Mouse (Mus musculus): ENCODE results near the gene Orai1. TPM values are rescaled to one million over a fixed set of nuclear protein-coding genes. Genes with fewer than 3 reads are reported as not detected.
A peak's percentile ranks its signal among the peaks of the same experiment; 100 is the strongest.

Orai1 gene
- total and polyA plus RNA-seq, 2 experiments from 2014 or later = 14.8 to 24.0 TPM

GRCm38 (mm10) chr5:123076419-123077281, 61.8 kb downstream of the Orai1 start:
- Histone ChIP-seq H3K9ac (replicated peaks; ENCODE audit: low read length, poor library complexity, severe bottlenecking) (peak overlapping the region; percentile 76), H3K36me3 (ENCODE audit: insufficient read depth, low read length) (no peaks in the 10 kb centered on the region), H3K4me2 (ENCODE audit: low read depth, low read length, poor library complexity, severe bottlenecking) (peak overlapping the region; percentile 95), H3K4me1 (ENCODE audit: insufficient read depth, low read length) (peaks cover 7% of the 10 kb centered on the region; the same call in 1 of the 2 replicates), H3K27ac (ENCODE audit: low read depth, low read length) (peak overlapping the region; percentile 63; the same call in 1 of the 2 replicates), H3K27me3 (ENCODE audit: insufficient read depth, low read length) (no peaks in the 10 kb centered on the region), H3K4me3 (ENCODE audit: low read depth, low read length) (peak overlapping the region; percentile 84), H3K9me3 (ENCODE audit: low read length) (no peaks in the 10 kb centered on the region)
- TF ChIP-seq CTCF (IDR thresholded peaks at IDR 0.05) = no peak; the same call in 1 of the 2 replicates
- DNase-seq (ENCODE audit: low spot score) (peak; percentile 63), ATAC-seq (ENCODE audit: low FRiP score) (peak; percentile 78)
- WGBS = 4% methylated on average over 35 of the region's 35 CpGs

- no peak overlapping the region for H3K4me2 ChIP-seq (ENCODE audit: low read depth, low read length, poor library complexity, severe bottlenecking)
- H3K9me3 ChIP-seq (ENCODE audit: low read length) = no peaks in the 10 kb centered on the region
- H3K27me3 ChIP-seq (ENCODE audit: insufficient read depth, low read length) = no peaks in the 10 kb centered on the region
- ATAC-seq (ENCODE audit: low FRiP score) (no peak), DNase-seq (ENCODE audit: low spot score) (no peak)
- no peak overlapping the region for H3K27ac ChIP-seq (ENCODE audit: low read depth, low read length)
- no peak overlapping the region for H3K9ac ChIP-seq (replicated peaks; ENCODE audit: low read length, poor library complexity, severe bottlenecking)
- H3K36me3 ChIP-seq (ENCODE audit: insufficient read depth, low read length) = no peaks in the 10 kb centered on the region
- no peak overlapping the region for H3K4me3 ChIP-seq (ENCODE audit: low read depth, low read length)
- WGBS = 96% methylated on average over 1 of the region's 1 CpGs
- no peak for TF ChIP-seq CTCF (IDR thresholded peaks at IDR 0.05)
- peaks cover 7% of the 10 kb centered on the region; the same call in 1 of the 2 replicates for H3K4me1 ChIP-seq (ENCODE audit: insufficient read depth, low read length)
These were observed 64.7 kb downstream of the Orai1 start for GRCm38 (mm10) chr5:123079568-123079967.

- no peak for TF ChIP-seq CTCF (IDR thresholded peaks at IDR 0.05)
- Histone ChIP-seq H3K9me3 (ENCODE audit: low read length) (no peaks in the 10 kb centered on the region), H3K4me2 (ENCODE audit: low read depth, low read length, poor library complexity, severe bottlenecking) (no peak overlapping the region), H3K27me3 (ENCODE audit: insufficient read depth, low read length) (no peaks in the 10 kb centered on the region), H3K4me3 (ENCODE audit: low read depth, low read length) (no peak overlapping the region), H3K27ac (ENCODE audit: low read depth, low read length) (no peak overlapping the region), H3K9ac (replicated peaks; ENCODE audit: low read length, poor library complexity, severe bottlenecking) (no peak overlapping the region), H3K36me3 (ENCODE audit: insufficient read depth, low read length) (no peaks in the 10 kb centered on the region), H3K4me1 (ENCODE audit: insufficient read depth, low read length) (peaks cover 7% of the 10 kb centered on the region; the same call in 1 of the 2 replicates)
- DNase-seq (ENCODE audit: low spot score) (no peak), ATAC-seq (ENCODE audit: low FRiP score) (no peak)
- WGBS = 87% methylated on average over 8 of the region's 8 CpGs
These were observed 65.2 kb downstream of the Orai1 start for GRCm38 (mm10) chr5:123080041-123080440.

Other genes starting within 250 kb of the Orai1 start
- gene Camkk2, start 235.7 kb upstream of the Orai1 start, total RNA-seq (2014; rRNA removed) = 70.5 and 70.9 TPM in 2 replicates
- gene Camkk2, start 235.7 kb upstream of the Orai1 start, polyA plus RNA-seq (2015; fragmentation: Nextera tagmentation; extraction: Ambion mirVana) = 66.8 and 67.5 TPM in 2 replicates
- 463 and 516 TPM in 2 replicates for gene Anapc5, start 193.7 kb upstream of the Orai1 start, total RNA-seq (2014; rRNA removed)
- 461 and 464 TPM in 2 replicates for gene Anapc5, start 193.7 kb upstream of the Orai1 start, polyA plus RNA-seq (2015; fragmentation: Nextera tagmentation; extraction: Ambion mirVana)
- 24.5 and 41.5 TPM in 2 replicates for gene Rnf34, start 165.0 kb upstream of the Orai1 start, total RNA-seq (2014; rRNA removed)
- 36.1 and 38.0 TPM in 2 replicates for gene Rnf34, start 165.0 kb upstream of the Orai1 start, polyA plus RNA-seq (2015; fragmentation: Nextera tagmentation; extraction: Ambion mirVana)
- 107 and 110 TPM in 2 replicates for gene Kdm2b, start 25.3 kb upstream of the Orai1 start, total RNA-seq (2014; rRNA removed)
- 78.6 and 78.8 TPM in 2 replicates for gene Kdm2b, start 25.3 kb upstream of the Orai1 start, polyA plus RNA-seq (2015; fragmentation: Nextera tagmentation; extraction: Ambion mirVana)
- gene Morn3, start 31.9 kb downstream of the Orai1 start, total RNA-seq (2014; rRNA removed) = not detected in 2 replicates
- gene Morn3, start 31.9 kb downstream of the Orai1 start, polyA plus RNA-seq (2015; fragmentation: Nextera tagmentation; extraction: Ambion mirVana) = 1.1 and 1.3 TPM in 2 replicates
- gene Tmem120b, start 53.3 kb downstream of the Orai1 start, total RNA-seq (2014; rRNA removed) = 13.3 and 16.2 TPM in 2 replicates
- gene Tmem120b, start 53.3 kb downstream of the Orai1 start, polyA plus RNA-seq (2015; fragmentation: Nextera tagmentation; extraction: Ambion mirVana) = 17.1 and 19.7 TPM in 2 replicates
- 37.2 and 47.8 TPM in 2 replicates for gene Rhof, start 117.6 kb downstream of the Orai1 start, total RNA-seq (2014; rRNA removed)
- gene Rhof, start 117.6 kb downstream of the Orai1 start, polyA plus RNA-seq (2015; fragmentation: Nextera tagmentation; extraction: Ambion mirVana) = 41.7 and 45.3 TPM in 2 replicates
- 5.3 and 5.9 TPM in 2 replicates for gene Setd1b, start 127.1 kb downstream of the Orai1 start, total RNA-seq (2014; rRNA removed)
- 7.2 and 8.8 TPM in 2 replicates for gene Setd1b, start 127.1 kb downstream of the Orai1 start, polyA plus RNA-seq (2015; fragmentation: Nextera tagmentation; extraction: Ambion mirVana)
- gene Psmd9, start 154.3 kb downstream of the Orai1 start, total RNA-seq (2014; rRNA removed) = 26.1 and 26.5 TPM in 2 replicates
- 76.3 and 81.8 TPM in 2 replicates for gene Psmd9, start 154.3 kb downstream of the Orai1 start, polyA plus RNA-seq (2015; fragmentation: Nextera tagmentation; extraction: Ambion mirVana)
- gene Hpd, start 167.7 kb downstream of the Orai1 start, total RNA-seq (2014; rRNA removed) = not detected in 2 replicates
- gene Hpd, start 167.7 kb downstream of the Orai1 start, polyA plus RNA-seq (2015; fragmentation: Nextera tagmentation; extraction: Ambion mirVana) = not detected in 2 replicates
- gene Wdr66, start 237.0 kb downstream of the Orai1 start, total RNA-seq (2014; rRNA removed) = 2.2 and 3.3 TPM in 2 replicates
- gene Wdr66, start 237.0 kb downstream of the Orai1 start, polyA plus RNA-seq (2015; fragmentation: Nextera tagmentation; extraction: Ambion mirVana) = 1.4 and 2.0 TPM in 2 replicates